Mouse (Mus musculus): ENCODE measurements around the gene Camk2b.

DNA sequence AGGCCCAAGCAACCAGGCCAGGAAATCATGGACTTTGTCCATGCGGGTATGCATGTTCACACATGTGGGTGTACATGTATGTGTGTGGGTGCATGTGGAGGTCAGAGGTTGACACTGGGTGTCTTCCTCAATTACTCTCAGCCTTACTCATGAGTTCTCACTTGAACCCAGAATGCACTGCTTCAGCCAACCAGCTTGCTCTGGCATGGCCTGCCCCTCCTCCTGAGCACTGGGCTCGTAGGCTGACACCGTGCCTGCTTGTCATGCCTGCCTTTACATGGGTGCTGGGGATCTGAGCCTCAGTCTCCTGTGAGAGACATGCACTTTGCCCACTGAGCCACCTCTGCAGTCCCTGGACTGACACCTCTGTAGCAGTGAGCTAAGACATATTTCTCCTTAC is 54.3 kb downstream of the Camk2b start:
- TF ChIP-seq CTCF (IDR thresholded peaks at IDR 0.05; ENCODE audit: borderline replicate concordance, insufficient read depth, low read length) (no peak), POLR2A (IDR thresholded peaks at IDR 0.05; ENCODE audit: low read depth, low read length) (no peak)

Measured in embryonic fibroblast, embryonic 13.5 days (primary cell).